Mouse (Mus musculus): ENCODE data around the gene 4930404H24Rik.

Gene 4930404H24Rik

DNA sequence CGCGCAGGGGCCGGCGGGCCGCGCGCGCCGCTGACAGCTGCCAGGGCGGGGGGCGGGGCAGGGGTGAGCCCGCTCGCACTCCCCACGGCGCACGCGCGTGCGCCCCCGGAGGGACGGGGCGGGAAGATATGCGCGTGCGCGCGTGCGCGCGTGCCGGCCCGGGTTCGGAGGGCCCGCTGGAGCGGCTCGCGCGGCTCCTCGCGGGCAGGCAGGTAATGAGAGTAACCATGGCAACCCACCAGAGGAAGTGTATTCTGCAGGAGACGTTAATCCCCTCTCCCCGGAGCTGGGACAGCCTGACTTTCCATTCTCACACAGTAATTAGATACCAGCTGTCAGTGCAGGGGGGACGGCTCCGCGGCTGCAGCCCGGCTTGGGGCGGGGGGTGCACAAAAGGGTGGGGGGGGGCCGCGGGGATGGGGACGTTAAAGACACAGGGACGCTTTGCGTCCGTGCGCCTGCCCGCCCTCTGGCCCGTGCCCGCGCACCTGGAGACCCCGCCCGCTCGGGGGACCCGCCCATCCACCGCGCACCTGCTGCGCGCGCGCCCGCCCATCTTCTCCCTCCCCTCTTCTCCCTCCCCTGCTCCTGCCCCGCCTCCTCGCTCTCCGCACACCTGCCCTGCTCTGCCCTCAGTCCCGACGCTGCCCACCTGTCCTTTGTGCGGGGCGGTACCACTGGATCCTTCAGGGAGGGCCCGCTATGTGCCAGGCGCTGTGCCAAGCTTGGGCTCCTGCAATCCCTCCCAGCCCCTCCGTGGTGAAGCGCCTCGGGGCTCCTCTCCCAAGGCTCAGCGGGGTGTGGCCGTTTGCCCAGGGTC is at the start of gene 4930404H24Rik:
Gene 4930404H24Rik (plus strand): TSS at position 218 of the 820 bp plus-strand sequence.
- peak; percentile 67 for DNase-seq (ENCODE audit: low spot score)

DNA sequence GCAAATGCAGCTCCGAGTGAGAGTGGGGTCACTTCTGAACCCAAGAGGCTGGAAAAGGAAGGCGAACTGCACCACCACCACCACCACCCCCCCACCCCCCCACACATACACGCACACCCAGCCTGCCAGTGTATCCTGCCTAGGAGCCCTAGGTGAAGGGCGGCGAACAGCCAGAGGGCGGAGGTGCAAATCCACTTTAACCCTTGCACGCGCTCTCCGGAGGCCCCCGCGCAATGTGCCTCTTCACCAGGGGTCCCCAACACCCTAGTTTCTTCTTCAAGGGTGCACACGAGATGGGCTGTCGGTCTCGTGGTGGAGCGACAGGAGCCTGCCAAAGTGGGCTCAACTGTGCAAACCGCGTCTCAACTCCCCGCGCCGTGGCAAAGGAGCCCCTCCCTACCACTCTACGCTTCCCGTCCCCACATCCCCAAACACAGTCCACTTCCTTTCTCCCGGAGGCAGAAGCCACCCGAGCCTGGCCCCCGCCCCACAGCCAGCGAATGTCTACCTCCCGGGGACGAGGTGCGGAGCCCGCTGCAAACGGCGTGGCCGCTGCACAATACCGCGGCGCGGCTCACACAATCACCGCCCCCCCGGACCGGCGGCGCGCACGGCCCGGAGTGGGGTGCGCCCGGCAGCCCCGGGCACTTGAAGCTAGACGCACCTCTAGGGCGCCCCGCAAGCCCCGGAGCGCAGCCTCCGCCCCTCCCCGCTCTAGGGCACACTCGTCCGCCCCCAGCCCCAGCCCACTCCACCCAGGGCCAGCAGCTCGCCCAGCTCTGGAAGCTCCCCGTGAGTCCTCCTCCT is 49.0 kb upstream of the 4930404H24Rik start:
- DNase-seq (ENCODE audit: low spot score): peak; percentile 48

DNA sequence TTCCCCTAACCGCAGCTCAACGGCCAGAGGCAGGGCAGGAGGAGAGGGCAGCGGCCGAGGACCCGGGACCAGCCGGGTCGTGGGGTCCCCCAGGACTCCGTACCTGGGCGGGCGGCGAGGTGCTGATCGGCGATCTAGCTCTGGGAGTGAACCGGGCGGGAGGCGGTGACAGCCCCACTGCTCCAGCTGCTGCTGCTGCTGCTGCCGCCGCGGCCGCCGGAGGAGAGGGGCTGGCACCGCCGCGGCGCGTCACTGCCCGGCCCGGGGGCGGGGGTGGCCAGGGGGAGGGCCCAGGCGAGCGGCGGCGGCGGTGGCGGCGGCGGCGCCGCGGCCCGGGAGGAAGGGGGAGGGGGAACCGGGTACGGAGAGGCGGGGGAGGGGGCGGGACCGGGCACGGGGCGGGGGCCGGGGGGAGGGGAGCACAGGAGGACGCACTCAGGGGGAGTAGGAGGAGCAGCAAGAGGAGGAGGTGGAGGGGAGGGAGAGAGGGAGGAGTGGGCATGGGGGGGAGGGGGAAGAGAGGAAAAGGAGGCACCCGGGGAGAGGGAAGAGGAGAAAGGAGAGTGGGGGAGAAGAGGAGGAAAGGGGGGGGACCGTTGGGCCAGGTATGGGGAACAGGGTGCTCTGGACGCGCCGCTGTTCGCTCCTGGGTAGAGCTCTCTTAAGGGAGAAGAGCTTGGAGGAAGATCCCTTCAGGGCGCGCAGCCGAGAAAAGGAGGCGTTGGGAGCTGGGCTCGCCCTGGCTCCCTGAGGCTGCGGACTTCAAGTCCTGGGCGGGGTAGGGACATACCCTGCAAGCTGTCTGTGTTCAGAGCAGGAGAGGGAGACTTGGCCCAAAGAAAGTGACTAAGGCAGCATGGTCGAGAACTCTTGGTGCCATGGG is 48.1 kb upstream of the 4930404H24Rik start:
- peak; percentile 95 for DNase-seq (ENCODE audit: low spot score)

DNA sequence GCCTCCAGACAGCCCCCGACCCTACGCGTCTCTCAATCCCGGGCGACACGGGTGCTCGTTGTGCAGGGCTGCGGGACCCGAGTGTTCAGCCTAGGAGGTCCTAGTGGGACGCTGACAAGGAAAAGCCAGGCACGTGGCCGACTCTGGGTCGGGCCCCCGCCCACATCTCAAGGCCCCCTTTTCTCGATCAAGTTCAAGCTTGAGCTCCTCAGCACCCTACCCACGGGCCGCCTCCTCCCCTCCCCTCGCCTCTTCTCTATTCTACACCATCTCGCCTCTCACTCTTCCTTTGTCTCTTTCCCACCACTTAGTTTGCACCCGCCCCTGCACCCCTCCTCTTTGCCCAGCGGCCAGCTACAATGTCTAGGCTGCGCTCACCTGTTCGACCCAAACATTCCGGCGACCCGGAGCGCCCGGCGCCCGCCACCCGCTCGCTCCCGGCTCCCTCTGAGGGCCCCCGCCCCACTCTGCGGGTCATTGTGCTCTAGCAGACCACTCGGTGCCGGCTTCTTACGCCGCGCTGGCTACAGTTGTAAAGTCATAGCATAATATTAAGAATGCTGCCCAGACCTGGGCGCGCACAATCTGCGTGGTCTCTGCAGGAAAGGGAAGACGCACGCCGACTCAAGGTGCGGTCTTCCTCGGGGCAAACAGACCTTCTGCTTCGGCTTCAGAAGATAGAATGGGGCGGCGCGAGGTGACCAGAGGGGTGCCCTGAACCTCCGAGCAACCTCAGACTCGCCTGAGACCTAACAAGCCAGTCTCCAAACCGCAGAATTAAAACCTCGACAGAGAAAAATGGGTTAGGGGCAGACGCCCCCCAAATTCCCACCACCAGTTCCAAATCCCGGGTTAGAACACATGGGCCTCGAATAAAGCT is 47.2 kb upstream of the 4930404H24Rik start:
- DNase-seq (ENCODE audit: low spot score): no peak

DNA sequence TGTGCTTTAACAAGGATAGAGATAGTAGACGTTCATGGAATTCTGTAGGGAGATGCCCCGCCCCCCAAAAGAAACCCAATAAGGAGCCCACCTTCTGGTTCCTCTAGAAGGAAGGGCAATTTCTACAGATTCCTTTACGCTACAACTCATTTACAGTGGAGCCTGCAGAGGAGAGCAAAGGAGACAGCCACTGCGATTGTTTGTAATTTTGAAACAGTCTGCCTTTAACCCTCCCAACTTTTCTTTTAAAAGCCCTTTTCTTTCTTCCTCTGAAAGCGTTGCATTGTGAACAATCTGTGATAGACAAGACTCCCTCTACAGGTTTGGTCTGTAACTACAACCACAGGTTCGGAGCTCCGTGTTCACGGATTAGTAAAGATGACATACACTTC is 46.6 kb upstream of the 4930404H24Rik start:
- peak; percentile 66 for DNase-seq (ENCODE audit: low spot score)

DNA sequence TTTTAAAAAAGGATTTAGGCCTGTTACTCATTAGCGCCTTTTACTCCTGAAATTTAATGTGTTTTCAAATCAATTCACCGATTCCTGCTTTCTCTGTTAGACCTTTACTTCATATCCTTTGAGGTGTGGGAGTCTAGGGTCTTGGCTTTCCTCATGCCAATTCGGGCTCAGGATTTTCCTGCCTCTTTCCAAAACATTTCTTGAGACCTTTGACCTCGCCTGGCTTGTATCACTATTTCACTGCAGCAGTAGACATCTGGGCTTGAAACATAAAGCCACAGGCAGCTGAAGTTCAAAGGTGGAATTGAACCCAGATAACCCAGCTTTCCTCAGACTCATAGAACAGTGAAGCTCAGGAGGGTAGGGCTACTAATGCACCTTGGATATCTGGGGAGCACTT is 46.1 kb upstream of the 4930404H24Rik start:
- peak; percentile 76 for DNase-seq (ENCODE audit: low spot score)

DNA sequence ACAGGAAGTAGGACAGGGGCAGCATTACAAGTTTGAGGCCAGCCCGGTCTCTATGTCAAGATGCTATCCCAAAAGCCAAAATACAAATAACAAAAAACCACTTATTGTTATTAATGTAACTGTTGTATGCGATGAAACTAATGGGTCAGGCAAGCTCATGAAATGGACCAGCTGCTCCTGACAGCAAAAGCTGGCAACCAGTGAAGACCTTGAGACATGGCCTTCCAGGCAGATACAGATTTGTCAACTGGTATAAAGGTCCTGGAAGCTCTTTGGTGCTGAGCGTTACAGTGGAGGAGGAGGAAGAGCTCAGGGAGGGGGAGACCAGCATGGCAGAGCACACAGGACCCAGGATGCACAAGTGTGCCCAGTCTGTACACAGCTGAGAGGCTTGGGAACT is 44.9 kb upstream of the 4930404H24Rik start:
- DNase-seq (ENCODE audit: low spot score): no peak

DNA sequence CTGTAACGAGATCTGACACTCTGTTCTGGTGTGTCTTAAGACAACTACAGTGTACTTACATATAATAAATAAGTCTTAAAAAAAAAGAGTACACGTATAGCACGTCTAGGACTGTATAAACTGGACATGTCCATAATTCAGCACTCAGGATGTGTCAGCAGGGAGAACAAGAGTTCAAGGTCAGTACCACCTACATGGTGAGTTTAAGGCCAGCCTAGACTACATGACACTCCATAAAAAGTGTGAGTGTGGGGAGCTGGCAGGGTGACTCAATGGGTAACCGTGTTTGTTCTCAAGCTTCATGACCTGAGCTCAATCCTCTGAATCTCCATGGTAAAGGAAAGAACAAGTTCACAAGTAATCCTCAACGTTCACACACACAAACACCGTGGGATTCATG is 44.1 kb upstream of the 4930404H24Rik start:
- DNase-seq (ENCODE audit: low spot score): no peak

DNA sequence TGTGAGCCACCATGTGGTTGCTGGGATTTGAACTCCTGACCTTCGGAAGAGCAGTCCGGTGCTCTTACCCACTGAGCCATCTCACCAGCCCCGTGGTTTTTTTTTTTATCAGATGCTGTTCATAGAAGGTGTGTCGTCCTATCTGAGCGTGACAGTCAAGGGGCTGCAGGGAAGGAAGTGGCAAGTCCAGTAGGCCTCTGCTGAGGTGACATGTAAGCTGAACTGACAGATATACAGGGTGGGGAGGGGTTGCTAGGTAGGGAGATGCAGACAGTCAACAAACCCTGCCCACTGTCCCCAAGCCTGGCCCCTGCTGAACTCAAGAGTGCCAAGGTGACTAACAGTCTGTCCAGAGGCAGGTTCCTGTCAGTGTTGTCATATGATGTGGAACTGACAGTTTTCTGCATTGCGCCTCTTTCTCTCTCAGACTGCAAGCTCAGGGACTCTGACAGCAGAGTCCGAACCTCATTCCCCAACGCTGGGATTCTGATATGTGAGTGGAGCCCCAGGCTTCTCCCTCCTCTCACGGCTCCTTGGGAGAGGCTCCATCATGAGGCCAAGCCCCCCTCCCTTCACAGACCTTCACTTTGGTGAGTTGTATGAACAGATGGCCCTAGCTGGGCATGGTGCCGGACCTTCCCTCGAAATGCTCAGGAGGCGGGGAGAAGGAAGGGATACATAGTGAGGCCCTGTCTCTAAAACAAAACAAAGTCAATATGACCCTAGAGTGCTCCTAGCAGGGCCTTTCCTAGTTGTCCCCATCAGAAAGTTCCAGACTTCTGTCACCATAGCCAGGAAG is 38.4 kb upstream of the 4930404H24Rik start:
- DNase-seq (ENCODE audit: low spot score): no peak

DNA sequence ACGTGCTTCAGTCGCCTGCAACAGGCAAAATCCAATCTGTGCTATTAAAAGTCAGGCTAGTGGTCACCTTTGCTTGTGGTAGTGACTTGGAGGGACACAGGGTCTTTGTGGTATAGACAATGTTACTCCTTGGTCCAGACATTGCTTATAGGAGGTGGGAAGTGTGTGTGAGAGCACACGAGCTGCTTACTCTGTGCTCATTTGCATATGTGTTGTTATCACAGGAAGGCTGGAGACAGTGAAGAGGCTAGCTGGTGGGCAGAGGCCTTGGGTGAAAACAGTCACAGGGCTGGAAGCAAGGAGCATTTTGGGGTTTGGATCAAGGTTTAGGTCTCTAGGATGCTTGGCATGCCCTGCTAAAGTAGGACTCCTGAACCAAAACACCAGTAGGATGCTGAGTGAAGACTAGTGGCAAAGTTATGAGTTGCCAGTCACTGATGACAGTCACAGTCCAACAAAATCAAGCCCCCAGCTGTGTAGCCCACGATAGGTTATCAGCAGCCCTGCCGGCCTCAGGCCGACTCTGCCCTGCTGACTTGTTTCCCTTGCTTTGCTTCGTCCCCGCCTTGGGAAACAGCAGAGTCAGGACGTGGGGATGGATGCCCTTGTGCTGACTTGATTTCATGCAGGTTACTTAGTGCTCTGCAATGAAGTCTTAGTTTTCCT is 37.6 kb upstream of the 4930404H24Rik start:
- DNase-seq (ENCODE audit: low spot score): no peak

DNA sequence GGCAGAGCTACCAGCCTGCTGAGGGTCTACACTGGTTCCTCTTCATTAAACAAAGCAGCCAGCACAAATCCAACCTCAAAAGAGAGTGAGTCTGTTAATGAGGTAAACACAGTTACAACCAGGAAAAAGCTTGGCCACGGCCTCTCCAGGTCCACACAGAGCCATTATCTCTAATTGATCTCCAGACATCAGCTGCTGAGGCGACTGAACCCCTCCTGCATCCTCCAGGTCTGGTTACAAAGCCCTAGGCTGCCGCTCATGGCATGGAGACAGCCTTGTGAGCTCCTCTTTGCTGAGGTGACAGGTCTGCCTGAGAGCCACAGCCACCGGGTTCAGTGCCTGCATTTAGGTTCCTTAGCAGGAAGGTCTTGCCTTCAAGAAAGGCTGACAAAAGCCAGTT is 35.1 kb upstream of the 4930404H24Rik start:
- DNase-seq (ENCODE audit: low spot score): no peak

DNA sequence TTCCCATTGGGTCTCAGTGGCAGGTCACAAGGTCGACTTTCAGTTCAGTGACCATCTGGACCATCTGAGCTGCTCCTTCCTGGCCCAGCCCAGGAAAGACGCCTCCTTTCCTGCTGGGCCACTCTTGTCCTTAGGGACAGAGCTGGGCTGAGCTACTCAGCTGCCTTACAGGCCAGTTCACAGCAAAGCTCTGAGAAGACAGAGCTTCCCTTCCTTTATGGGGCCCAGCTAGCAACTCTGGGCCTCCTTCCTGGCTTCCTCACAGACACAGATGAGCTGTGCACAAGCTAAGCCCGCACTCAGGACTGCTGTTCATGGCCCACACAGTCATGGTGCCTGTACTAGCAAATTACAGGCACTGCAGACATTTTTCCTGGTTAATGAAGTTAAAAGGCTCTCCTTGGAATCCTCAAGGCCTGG is 34.6 kb upstream of the 4930404H24Rik start:
- DNase-seq (ENCODE audit: low spot score): no peak

DNA sequence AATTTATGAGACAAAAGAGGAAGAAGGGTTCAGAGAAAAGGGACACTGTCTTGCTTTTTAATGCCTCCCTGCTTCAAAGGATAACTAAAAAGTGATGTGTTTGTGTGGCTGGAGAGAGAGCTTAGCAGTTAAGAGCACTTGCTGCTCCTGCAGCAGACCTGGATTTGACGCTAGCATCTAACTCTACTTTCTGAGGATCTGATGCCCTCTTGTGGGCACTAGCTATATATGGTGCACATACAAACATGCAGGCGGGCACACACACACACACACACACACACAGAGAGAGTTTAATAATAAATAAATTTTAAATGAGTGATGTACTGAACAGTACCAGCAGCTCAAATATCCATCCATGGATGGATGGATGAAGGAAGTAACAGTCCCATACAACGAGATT is 29.3 kb upstream of the 4930404H24Rik start:
- DNase-seq (ENCODE audit: low spot score): peak; percentile 23

DNA sequence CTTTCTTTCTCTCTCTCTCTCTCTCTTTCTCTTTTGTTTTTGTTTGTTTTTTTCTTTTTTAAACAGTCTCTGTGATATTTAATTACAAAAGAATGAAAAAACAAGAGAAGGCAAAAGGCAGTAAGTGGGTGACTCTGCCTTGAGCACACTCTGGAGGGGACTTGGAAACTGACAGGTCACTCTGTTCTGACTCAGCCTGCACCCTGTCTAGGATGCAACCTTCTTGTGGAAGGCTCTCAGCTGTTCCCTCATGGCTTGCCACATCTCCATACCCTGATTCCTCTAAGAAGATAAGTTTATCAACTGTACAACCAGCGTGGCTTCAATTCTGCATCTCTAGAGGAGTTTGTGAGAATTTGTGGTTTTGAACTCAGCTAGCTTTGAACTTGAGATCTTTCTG is 25.2 kb upstream of the 4930404H24Rik start:
- DNase-seq (ENCODE audit: low spot score): no peak

DNA sequence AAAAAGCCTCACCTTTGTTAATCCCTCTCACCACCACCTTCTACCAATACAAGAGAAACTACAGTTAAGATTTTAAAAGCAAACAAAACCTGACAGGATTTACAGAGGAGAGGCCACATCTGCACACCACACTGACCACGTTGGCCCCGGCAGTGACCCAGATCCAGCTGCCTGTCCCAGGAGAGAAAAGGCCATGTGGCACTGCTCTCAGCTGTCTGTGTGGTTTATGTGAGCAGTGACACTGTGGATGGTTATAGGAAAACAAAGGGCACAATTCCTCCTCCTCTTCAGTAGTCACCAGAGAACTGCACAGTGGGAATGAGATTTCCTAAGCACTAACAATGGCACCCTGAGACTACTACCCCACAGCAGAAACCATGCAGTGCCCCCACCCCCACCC is 23.3 kb upstream of the 4930404H24Rik start:
- no peak for DNase-seq (ENCODE audit: low spot score)

DNA sequence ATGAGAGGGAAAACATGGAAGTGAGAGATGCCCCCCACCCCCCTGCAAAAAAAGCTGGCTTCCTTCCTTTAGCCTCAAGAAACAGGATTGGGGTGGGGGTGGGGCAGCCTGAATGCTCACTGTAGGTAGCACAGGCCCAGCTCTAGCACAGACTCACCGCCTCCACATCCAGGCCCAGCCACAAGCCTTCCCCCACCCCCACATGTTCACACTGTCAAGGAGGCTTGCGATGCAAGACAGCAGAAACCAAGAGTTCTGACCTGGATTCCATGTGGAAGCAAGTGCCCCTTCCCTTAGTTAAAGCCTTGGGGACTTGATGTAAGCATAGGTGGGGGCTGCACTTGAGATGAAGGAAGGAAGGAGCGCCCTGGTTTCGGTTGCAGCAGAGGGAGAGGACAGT is 22.8 kb upstream of the 4930404H24Rik start:
- DNase-seq (ENCODE audit: low spot score): peak; percentile 47

DNA sequence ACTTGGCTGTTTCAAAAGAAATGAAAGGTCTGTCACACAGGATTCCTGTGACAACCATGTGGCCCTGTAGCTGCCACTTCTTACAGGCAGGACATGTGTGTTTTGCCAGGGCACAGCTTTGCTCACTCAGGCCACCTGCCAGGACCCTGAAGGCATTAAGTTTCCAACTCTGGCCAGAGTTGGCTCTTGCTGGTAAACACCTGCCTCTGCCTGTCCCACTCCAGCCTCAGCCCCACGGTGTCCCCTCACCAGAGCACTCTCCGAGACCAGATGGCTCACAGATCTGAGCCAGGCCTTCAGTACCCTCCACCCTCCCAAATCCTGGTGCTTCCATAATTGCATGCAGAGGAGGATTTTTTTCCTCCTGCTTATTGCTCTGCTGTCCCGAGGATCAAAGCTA is 21.6 kb upstream of the 4930404H24Rik start:
- DNase-seq (ENCODE audit: low spot score): no peak

DNA sequence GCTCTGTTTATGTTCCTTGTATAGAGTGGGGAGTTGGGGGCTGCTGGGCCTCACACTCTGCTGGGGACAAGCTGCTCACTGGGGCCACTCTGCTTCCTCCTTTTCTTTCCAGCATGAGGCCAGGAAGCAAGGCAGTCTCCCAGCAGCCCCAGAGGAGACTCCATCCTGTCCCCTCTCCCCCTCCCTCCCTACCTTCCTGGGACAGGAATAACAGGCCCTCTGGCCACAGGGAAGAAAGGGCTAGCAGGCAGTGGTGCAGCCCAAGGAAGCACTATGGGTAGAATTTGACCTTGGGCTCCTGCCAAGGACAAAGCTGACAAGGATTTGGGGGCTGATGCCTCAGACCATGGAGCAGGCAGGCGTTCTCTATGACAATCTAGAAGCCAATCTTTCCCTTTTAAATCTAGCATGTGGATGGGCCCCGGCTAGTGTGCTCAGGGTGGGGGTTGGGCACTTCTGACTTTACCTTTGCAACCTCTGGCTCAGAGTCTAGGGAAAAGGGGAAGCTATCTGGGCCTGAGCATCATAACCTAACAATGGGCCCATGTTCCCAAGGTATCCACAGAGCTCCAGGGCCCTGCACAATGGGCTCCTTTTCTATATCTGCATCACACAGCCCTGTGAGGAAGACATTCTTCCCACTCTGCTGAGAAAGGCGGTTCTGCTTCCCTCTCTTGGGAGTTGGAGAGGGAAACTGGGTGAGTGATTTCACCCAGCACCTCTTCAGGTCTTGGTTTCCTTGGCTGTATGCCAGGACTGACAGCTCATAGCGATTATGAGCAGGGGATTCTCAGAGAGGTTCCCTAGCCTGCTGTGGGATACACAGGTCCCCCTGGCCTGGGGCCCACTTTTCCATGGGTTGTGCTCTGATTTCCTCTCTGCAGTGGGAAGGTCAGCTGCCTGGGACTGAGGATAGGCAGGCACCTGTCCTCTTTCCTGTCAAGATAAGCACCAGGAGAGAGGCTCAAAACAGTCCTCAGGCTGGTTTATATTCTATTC is 17.2 kb upstream of the 4930404H24Rik start:
- peak; percentile 24 for DNase-seq (ENCODE audit: low spot score)

DNA sequence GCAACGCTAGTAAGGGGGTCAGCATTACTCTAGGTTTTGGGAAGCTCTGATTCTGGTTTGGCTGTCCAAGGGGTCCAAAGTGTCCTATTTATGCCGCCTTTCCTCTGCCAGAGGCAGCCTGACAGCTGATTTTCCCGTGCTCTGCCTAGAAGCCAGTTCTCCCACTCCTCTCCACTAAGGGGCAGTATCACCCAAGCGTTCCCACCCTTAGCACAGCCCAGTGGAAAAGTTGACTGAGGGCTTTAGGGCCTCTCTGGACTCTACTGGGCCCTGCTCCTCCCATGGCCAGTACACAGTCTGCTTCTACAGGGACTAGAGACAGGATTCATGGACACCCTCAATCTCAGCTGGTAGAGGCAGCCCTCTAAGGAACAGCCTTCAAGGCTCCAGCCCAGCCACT is 14.0 kb upstream of the 4930404H24Rik start:
- peak; percentile 60 for DNase-seq (ENCODE audit: low spot score)
